Mouse (Mus musculus): ENCODE measurements around the gene Rfng. TPM values are rescaled to one million over a fixed set of nuclear protein-coding genes. Genes with fewer than 3 reads are reported as not detected.
A peak's percentile ranks its signal among the peaks of the same experiment; 100 is the strongest.
"Not testable (repeated sequence)": the region's sequence is repeated elsewhere in the genome, so short reads cannot be mapped to it uniquely, and the experiment has no call there.

Rfng gene
- total and polyA plus RNA-seq, 2 experiments = 3.1 to 25.1 TPM

DNA sequence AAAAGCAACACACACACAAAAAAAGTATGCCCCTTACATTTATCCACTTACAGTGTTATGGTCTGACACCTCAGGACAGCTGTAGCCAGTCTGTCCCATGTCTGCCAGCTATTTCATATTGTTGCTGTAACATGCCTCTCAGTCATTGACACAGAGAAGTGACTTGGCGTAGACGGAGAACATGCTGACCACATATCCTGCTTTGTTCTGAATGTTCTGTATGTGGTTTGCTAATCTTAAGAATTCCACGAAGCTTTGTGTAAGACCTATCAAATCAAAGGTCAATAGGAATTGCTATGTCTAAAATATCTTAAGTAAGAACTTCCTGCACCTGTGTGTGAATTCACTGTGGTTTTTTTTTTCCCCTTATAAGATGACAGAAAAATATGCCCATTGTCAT lies 14.2 kb upstream of the Rfng start:
- H3K27me3 ChIP-seq (ENCODE audit: control insufficient read depth, insufficient read depth, low read length) = no peaks in the 10 kb centered on the region
- H3K79me2 ChIP-seq (ENCODE audit: control insufficient read depth, insufficient read depth, low read length) = peaks cover 15% of the 10 kb centered on the region
- no peak for DNase-seq (ENCODE audit: extremely low read depth, low read depth, low spot score)
- no peak overlapping the region for H3K27ac ChIP-seq (replicated peaks; ENCODE audit: insufficient read depth, low read depth, low read length)
- TF ChIP-seq CTCF (IDR thresholded peaks at IDR 0.05; ENCODE audit: low read depth, low read length) (no peak), POLR2A (IDR thresholded peaks at IDR 0.05; ENCODE audit: extremely low read depth, insufficient read depth, low read length) (no peak)
- peaks cover 15% of the 10 kb centered on the region for H3K4me1 ChIP-seq (ENCODE audit: control insufficient read depth, insufficient read depth, low read length)
- no peak overlapping the region for H3K9ac ChIP-seq (ENCODE audit: low read depth, low read length)
- 85% methylated on average over 3 of the region's 3 CpGs for WGBS
- H3K36me3 ChIP-seq (ENCODE audit: control insufficient read depth, insufficient read depth, low read length) = peaks cover 4% of the 10 kb centered on the region; the same call in 1 of the 2 replicates
- H3K4me3 ChIP-seq (ENCODE audit: insufficient read depth, low read depth, low read length) = no peak overlapping the region

DNA sequence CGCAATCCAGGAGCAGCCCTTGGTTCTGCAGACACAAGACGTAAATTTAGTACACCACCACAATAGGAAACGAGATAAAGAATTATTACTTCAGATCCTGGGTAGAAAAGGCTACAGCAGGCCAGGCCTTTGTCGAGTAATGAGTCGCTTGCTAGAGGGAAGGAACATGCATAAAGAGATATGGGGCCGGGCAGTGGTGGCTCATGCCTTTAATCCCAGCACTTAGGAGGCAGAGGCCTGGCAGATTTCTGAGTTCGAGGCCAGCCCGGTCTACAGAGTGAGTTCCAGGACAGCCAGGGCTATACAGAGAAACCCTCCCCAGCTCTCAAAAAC lies 12.6 kb upstream of the Rfng start:
- Histone ChIP-seq H3K9ac (ENCODE audit: low read depth, low read length) (peak overlapping the region; percentile 47), H3K79me2 (ENCODE audit: control insufficient read depth, insufficient read depth, low read length) (peaks cover 15% of the 10 kb centered on the region), H3K4me3 (ENCODE audit: insufficient read depth, low read depth, low read length) (no peak overlapping the region), H3K27ac (replicated peaks; ENCODE audit: insufficient read depth, low read depth, low read length) (peak overlapping the region; percentile 17), H3K27me3 (ENCODE audit: control insufficient read depth, insufficient read depth, low read length) (no peaks in the 10 kb centered on the region), H3K4me1 (ENCODE audit: control insufficient read depth, insufficient read depth, low read length) (peaks cover 15% of the 10 kb centered on the region), H3K36me3 (ENCODE audit: control insufficient read depth, insufficient read depth, low read length) (peaks cover 11% of the 10 kb centered on the region)
- DNase-seq (ENCODE audit: extremely low read depth, low read depth, low spot score) = no peak
- TF ChIP-seq CTCF (IDR thresholded peaks at IDR 0.05; ENCODE audit: low read depth, low read length) (no peak), POLR2A (IDR thresholded peaks at IDR 0.05; ENCODE audit: extremely low read depth, insufficient read depth, low read length) (no peak)
- 40% methylated on average over 8 of the region's 8 CpGs for WGBS

DNA sequence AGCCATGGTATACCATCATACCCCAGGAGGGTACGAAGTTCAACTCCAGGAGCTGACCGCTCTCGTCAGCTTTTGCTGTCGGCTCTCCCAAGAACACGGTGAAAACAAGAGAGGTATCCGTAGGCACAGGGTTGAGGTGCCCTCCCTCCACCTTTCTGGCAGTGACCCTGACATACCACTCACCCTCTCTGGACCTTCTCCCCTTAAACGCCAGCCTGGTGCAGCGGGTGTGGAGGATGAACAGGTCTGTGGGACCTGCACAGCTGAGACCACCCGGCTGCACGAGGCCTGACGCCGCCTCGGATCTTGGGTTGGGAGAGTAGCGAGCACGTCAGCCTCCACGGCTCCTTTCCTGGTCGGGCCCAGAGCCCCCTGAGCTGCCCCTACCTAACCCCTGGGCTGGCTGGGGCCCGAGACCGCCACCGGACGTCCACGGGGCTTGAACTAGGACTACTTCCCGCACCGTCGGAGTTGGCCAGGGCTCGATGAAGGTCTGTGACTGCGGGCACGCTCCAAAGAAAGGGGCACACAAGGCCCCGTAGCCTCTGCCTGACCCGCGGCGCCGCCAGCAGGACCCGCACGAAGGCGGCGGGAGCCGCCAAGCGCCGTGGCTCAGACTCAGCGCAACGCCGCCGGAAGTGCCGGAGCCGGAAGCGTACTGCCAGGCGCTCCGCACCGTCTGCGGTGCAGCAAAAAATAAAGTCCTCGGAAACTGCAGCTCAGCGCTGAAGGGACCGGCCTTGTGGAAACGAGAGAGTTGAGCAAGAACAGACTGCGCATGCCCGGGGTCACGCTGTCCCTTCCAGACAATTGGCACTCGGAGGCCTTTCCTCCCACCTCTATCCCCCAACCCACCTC lies 12.0 kb upstream of the Rfng start, which contains the start of gene Dus1l:
TSS of gene Dus1l (minus strand) at position 648 of the 858 bp plus-strand sequence.
- H3K27me3 ChIP-seq (ENCODE audit: control insufficient read depth, insufficient read depth, low read length) = no peaks in the 10 kb centered on the region
- peak; percentile 84 for DNase-seq (ENCODE audit: extremely low read depth, low read depth, low spot score)
- peaks cover 16% of the 10 kb centered on the region for H3K36me3 ChIP-seq (ENCODE audit: control insufficient read depth, insufficient read depth, low read length)
- peaks cover 15% of the 10 kb centered on the region for H3K4me1 ChIP-seq (ENCODE audit: control insufficient read depth, insufficient read depth, low read length)
- H3K27ac ChIP-seq (replicated peaks; ENCODE audit: insufficient read depth, low read depth, low read length) = peak within 1 kb of the TSS; percentile 67
- H3K9ac ChIP-seq (ENCODE audit: low read depth, low read length) = peak within 1 kb of the TSS; percentile 88
- H3K4me3 ChIP-seq (ENCODE audit: insufficient read depth, low read depth, low read length) = peak within 1 kb of the TSS; percentile 90
- TF ChIP-seq CTCF (IDR thresholded peaks at IDR 0.05; ENCODE audit: low read depth, low read length) (no peak), POLR2A (IDR thresholded peaks at IDR 0.05; ENCODE audit: extremely low read depth, insufficient read depth, low read length) (peak; percentile 55)
- peaks cover 15% of the 10 kb centered on the region for H3K79me2 ChIP-seq (ENCODE audit: control insufficient read depth, insufficient read depth, low read length)
- WGBS = 1% methylated on average over 59 of the region's 59 CpGs

DNA sequence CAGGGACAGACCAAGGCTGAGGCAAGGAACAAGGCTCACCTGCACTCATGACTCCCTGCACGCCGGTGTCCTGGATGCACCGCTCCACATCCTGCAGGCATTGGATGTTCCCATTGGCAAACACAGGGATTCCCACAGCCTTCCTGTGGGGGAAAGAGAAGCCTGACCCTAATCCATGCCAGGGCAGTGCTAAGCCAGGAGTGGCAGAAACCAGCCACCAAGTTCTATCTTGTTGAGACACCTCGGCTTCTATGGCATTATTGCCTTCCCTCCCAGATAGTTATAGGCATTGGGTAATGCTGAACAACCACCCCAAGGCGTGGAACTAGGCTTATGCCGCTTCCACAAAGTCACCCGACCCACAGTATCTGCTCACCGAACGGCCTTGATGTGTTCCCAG lies 8.6 kb upstream of the Rfng start:
- peaks cover 9% of the 10 kb centered on the region for H3K4me1 ChIP-seq (ENCODE audit: control insufficient read depth, insufficient read depth, low read length)
- H3K27me3 ChIP-seq (ENCODE audit: control insufficient read depth, insufficient read depth, low read length) = no peaks in the 10 kb centered on the region
- 96% methylated on average over 9 of the region's 9 CpGs for WGBS
- peaks cover 35% of the 10 kb centered on the region for H3K36me3 ChIP-seq (ENCODE audit: control insufficient read depth, insufficient read depth, low read length)
- DNase-seq (ENCODE audit: extremely low read depth, low read depth, low spot score) = no peak
- TF ChIP-seq CTCF (IDR thresholded peaks at IDR 0.05; ENCODE audit: low read depth, low read length) = no peak
- no peak overlapping the region for H3K9ac ChIP-seq (ENCODE audit: low read depth, low read length)
- peaks cover 15% of the 10 kb centered on the region for H3K79me2 ChIP-seq (ENCODE audit: control insufficient read depth, insufficient read depth, low read length)
- no peak overlapping the region for H3K4me3 ChIP-seq (ENCODE audit: insufficient read depth, low read depth, low read length)
- no peak overlapping the region for H3K27ac ChIP-seq (replicated peaks; ENCODE audit: insufficient read depth, low read depth, low read length)

DNA sequence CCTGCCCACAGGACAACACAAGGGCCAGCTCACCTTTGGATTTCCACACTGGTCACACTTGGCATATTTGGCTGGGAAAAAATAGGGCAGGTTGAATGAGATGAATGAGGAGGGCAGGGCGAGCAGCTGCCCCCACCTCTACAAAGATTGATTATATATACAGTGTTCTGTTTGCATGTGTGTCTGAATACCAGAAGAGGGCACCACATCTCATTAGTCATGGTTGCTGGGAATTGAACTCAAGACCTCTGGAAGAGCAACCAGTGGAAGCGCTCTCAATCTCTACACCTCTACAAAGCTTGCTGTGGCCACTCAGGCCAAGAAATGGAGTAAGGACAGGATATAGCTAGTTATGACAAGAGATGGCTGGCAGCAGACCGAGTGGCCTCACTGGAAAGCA lies 5.8 kb upstream of the Rfng start:
- H3K4me3 ChIP-seq (ENCODE audit: insufficient read depth, low read depth, low read length) = no peak overlapping the region
- no peaks in the 10 kb centered on the region for H3K27me3 ChIP-seq (ENCODE audit: control insufficient read depth, insufficient read depth, low read length)
- H3K79me2 ChIP-seq (ENCODE audit: control insufficient read depth, insufficient read depth, low read length) = peaks cover 4% of the 10 kb centered on the region; the same call in 1 of the 2 replicates
- peak; percentile 69 for DNase-seq (ENCODE audit: extremely low read depth, low read depth, low spot score)
- H3K4me1 ChIP-seq (ENCODE audit: control insufficient read depth, insufficient read depth, low read length) = peaks cover 7% of the 10 kb centered on the region
- TF ChIP-seq CTCF (IDR thresholded peaks at IDR 0.05; ENCODE audit: low read depth, low read length) (no peak), POLR2A (IDR thresholded peaks at IDR 0.05; ENCODE audit: extremely low read depth, insufficient read depth, low read length) (no peak)
- 67% methylated on average over 3 of the region's 3 CpGs for WGBS
- H3K36me3 ChIP-seq (ENCODE audit: control insufficient read depth, insufficient read depth, low read length) = peaks cover 37% of the 10 kb centered on the region
- H3K27ac ChIP-seq (replicated peaks; ENCODE audit: insufficient read depth, low read depth, low read length) = no peak overlapping the region
- H3K9ac ChIP-seq (ENCODE audit: low read depth, low read length) = no peak overlapping the region

DNA sequence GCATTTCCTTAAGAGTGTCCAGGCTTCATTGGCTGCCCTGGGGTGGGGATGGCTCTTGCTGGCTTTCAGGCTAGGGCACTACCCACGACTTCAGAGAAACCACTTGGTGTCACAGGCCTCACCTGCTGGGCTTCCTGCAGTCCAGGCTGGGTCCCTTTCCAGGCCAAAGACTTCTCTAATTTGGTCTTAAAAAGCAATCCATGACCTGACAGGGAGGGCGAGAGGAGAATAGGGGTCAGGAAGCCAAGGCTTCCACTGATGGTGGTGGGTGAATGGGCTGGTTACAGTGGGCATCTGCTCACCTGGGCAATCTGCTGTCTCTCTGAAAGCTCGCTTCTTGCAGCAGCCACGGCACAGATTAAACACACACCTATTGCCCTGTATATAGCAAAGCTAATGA lies 5.3 kb upstream of the Rfng start:
- no peak for DNase-seq (ENCODE audit: extremely low read depth, low read depth, low spot score)
- TF ChIP-seq POLR2A (IDR thresholded peaks at IDR 0.05; ENCODE audit: extremely low read depth, insufficient read depth, low read length) (no peak), CTCF (IDR thresholded peaks at IDR 0.05; ENCODE audit: low read depth, low read length) (no peak)
- Histone ChIP-seq H3K4me1 (ENCODE audit: control insufficient read depth, insufficient read depth, low read length) (peaks cover 8% of the 10 kb centered on the region), H3K27me3 (ENCODE audit: control insufficient read depth, insufficient read depth, low read length) (no peaks in the 10 kb centered on the region), H3K36me3 (ENCODE audit: control insufficient read depth, insufficient read depth, low read length) (peaks cover 37% of the 10 kb centered on the region), H3K27ac (replicated peaks; ENCODE audit: insufficient read depth, low read depth, low read length) (no peak overlapping the region), H3K4me3 (ENCODE audit: insufficient read depth, low read depth, low read length) (no peak overlapping the region), H3K79me2 (ENCODE audit: control insufficient read depth, insufficient read depth, low read length) (peaks cover 6% of the 10 kb centered on the region; the same call in 1 of the 2 replicates), H3K9ac (ENCODE audit: low read depth, low read length) (no peak overlapping the region)
- 59% methylated on average over 4 of the region's 4 CpGs for WGBS

DNA sequence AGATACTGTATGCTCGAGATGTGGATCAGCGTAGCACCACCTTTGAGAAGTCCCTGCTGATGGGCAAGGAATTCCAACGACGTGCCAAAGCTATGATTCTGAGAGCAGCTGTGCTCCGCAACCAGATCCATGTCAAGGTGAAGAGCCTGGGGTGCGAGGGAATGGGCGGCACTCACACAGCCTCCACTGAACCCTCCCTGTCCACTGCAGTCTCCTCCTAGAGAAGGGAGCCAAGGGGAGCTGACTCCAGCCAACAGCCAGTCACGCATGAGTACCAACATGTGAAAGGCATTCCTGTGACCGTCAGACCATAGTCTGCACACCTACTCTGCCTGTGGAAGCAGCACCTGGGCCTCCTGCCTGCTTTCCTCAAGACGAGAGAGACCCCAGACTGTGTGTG lies 4.5 kb upstream of the Rfng start:
- H3K27me3 ChIP-seq (ENCODE audit: control insufficient read depth, insufficient read depth, low read length); H3K9ac ChIP-seq (ENCODE audit: low read depth, low read length); DNase-seq (ENCODE audit: extremely low read depth, low read depth, low spot score); H3K4me1 ChIP-seq (ENCODE audit: control insufficient read depth, insufficient read depth, low read length); H3K27ac ChIP-seq (replicated peaks; ENCODE audit: insufficient read depth, low read depth, low read length); H3K79me2 ChIP-seq (ENCODE audit: control insufficient read depth, insufficient read depth, low read length); H3K4me3 ChIP-seq (ENCODE audit: insufficient read depth, low read depth, low read length): not testable (repeated sequence)
- peaks cover 35% of the 10 kb centered on the region for H3K36me3 ChIP-seq (ENCODE audit: control insufficient read depth, insufficient read depth, low read length)
- WGBS = 92% methylated on average over 10 of the region's 10 CpGs

All from liver, adult 2 months (tissue).